Mouse (Mus musculus) c-Kit-positive CD71-positive TER-119-positive erythroid progenitor cells, embryonic 14.5 days (primary cell): ENCODE measurements around the gene Nup210l.

Experiments used
- DNase-seq: peaks from one replicate; pipeline ENCODE4 v3.0.0-alpha.2; 2013; ENCODE audit warnings: low spot score

Nup210l gene

DNA sequence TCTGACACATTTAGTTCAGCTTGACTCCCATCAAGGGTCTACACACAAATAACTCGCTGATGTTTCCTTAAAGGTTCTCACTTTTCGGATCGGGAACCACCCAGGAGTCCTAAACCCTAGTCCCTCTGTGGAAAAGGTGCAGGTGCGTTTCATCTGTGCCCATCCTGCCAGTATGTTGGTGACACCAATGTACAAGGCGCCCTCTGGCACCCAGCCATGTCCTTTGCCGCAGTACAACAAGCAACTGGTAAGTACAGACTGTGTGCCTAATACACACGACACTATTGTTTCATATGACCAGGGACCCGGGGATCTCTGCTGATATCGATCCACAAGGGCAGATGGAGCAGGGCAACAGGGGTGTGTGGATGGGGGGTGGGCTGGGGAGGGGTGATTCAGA lies 55.8 kb downstream of the Nup210l start:
- no peak for DNase-seq

DNA sequence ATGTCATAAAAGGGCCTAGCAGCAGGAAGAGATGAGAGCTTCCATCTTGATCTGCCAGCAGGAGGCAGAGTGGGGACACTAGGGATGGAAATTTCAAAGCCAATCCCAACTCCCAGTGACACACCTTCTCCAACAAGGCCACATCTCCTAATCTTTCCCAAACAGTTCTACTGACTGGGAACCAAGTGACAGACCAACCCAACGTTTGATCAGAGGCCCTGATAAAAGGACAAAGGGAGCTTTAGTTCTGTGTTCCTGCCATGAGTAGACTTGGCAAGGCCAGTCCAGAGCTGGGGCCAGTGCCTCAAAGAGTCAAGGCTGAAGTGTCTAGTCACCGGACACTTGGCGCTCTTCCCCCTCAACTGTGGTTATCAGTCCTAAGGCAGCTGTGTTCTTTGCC lies 57.6 kb downstream of the Nup210l start:
- DNase-seq, result no peak

DNA sequence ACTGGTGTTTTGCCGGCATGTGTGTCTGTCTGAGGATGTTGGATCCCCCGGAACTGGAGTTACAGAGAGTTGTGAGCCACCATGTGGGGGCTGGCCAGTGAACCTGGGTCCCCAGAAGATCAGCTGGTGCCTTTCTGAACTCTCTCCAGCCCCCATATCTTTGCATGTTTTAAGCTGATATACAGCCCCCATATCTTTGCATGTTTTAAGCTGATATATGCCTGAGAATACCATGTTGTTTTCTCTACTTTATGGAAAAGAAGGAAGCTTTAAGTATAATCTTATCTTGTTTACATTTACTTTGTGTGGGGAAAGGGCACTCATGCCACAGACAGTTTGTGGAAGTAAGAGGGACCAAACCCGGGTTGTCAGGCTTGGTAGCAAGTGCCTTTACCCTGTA lies 75.6 kb downstream of the Nup210l start:
- DNase-seq, result no peak

DNA sequence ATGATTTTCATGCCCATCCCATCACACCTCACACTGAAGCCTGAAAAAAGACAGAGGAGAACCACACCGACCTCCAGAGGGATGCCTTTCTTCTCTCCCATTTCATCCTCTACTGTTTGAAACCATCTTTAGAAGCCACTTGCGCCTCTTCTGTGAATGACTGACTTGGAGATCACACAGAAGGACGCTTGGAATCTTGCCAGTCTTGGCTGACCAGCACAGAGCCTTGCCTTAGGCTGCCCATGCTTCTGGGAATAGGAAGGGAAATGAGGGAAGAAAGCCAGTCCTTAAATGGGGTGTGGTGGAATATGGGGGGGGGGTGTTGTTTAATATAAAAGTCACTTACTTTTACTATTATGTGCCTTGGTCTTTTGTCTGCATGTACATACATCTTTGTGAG lies 79.6 kb downstream of the Nup210l start:
- DNase-seq, result no peak

DNA sequence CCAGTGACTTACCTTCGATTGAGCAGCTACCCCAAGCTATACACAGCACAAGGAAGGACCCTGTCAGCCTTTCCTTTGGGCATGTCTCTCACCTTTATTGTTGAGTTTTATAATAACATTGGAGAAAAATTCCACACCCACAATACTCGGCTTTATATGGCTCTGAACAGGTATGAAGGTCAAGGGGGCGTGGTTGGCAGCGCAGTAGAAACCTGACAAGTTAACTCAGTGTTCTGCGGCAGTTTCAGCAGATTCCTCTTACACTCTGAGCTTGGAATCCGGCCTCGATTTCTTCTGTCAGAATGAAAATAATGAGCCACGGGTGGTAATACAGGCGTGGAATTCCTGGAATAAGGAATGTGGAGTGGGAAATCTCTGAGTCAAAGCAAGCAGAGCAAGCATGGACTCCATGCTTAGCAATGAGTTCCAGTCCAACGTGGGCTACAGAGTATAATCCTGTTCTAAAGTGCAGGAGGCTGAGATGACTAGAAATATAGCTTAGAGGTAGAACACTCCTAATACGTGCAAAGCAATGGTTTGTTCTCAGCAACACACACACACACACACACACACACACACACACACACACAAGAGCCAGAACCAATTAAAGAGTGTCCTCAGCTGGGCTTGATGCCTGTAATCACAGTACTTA lies 87.1 kb downstream of the Nup210l start:
- no peak for DNase-seq

DNA sequence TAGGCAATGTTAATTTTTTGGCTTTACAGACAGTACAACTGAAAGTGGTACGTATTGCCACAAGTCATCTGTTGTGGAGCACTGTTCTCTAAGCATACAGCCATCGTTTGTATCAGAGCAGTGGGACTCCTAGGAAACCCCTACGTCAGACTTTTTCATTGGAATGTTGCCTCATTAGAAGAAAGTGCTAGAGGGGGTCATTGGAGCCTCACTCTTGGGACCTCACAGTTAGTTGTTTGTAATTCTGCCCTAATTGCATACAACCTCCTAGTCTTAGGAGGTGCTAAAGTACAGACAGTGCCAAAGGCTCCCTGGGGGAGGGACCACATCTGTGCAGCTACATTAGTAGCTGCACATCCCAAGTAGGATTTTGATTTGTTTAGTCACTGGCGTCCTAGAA lies 90.8 kb downstream of the Nup210l start:
- DNase-seq, result no peak

DNA sequence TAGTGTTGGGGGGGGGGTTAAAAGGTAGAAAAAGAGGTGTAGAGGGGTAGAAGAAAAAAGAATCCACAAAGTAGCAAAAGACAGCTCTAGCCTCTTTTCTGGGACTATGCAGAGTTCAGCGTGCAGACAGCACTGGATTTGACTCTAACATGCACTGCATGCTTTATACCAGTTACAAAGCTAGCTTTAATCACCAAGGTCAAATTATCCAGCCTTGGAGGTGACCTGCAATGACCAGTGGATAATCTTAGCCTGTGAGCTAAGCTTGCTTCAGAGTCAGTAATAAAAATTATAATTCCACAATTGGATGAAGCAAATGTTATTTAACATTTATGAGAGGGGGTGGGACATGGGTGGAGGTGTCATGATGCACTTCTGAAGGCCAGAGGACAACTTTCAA lies 91.7 kb downstream of the Nup210l start:
- no peak for DNase-seq

DNA sequence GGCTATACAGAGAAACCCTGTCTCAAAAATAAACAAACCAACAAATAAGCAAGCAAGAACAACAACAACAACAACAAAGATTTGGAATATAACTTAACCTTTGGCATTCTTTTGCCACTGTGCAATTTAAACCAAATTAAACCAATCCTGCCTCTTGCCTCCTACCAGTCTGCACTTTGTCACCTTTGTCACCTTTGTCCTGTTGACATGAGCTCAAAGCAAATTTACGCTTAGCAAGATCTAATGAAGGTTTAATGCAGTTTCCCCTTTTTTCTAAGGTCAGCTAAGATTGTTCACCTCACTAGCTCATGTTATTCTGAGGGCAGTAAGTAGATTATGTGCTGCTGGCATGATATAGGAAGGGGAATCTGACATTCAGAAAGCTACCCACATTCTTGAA lies 93.6 kb downstream of the Nup210l start:
- DNase-seq, result no peak

DNA sequence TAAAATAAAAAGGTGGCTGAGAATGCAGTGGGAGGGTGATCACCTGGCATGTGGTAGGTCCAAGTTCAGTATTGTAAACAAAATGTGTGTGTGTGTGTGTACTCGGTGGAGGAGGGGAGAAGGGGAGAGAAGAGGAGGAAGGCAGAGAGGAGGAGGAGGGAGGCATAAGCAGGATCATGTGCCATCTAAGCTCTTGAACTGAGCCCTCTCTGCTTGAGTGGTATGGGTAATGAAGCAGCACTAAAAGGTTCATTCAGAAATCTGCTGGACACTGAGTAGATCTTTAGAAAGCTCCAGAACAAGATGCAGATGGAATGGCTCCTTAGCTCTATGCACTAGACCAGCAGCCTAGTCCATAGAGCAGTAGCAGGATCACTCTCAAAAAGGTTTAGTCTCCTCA lies 99.0 kb downstream of the Nup210l start:
- DNase-seq, result no peak

DNA sequence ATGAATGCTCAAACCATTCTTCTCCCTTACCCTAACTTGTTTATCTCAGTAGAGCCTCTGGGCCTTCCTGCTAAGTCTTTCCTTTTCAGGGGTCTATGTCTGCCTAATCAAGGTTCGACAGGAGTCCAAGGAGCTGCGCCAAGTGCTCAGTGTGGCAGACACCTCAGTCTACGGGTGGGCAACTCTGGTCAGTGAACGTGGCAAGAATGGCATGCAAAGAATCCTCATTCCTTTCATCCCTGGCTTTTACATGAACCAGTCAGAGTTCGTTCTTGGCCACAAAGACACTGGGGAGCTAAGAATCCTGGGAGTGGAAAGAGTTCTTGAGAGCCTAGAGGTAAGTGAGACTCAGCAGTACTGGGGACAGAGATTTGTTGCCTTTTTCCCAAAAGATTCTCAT lies 99.7 kb downstream of the Nup210l start:
- DNase-seq, result no peak

DNA sequence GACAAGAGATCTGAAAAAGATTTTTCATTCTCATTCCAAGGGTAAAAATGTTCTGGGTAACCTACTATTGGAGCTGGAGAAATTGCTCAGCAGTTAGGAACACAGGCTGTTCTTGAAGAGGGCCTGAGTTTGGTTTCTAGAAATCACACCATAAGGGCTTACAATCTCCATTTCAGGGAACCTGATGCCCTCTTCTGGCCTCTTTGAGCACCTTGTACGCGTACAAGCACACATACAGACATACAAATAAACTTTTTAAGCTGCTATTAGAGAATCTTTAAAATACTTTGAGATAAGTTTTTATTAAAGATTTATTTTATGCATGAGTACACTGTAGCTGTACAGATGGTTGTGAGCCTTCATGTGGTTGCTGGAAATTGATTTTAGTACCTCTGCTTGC lies 100.7 kb downstream of the Nup210l start:
- DNase-seq, result no peak

DNA sequence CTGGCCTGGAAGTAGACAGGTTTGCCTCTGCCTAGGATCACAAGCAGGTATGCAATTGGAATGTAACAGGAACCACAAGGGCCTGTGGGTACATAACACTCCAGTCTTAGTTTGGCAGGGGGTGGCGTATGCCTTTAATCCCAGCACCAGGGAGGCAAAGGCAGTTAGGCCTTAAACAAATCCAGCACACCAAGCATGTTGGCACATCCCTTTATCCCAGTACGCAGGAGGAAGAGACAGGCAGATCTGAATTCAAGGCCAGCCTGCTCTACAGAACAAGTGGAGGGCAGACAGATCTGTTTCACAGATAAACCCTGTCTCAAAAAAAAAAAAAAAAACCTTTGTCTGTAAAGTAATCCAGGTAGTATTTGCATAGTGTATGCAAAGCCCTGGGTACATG lies 104.7 kb downstream of the Nup210l start:
- DNase-seq, result no peak

DNA sequence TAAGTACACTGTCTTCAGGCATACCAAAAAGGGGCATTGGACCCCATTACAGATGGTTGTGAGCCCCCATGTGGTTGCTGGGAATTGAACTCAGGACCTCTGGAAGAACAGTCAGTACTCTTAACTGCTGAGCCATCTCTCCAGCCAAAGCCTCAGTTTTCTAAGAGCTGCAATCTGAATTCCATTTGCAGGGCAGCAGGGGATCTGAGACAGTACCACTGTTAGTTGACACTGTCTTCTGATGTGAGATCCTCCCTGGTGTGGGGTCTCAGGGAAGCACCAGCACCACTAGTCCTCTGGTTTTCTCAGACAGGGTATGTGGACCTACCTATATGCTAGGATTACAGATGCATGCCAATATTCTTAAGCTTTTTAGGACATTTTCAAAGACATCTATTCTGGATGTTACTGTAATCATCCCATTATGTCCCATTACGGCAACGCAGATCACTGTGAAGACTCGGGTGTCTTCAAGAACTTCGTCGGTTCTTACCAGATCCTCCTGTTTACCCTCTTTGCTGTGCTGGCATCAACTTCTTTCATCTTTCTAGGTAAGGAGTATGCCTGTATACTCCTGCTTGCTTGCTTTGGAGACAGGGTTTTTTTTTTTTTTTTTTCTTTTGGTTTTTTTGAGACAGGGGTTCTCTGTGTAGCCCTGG lies 106.1 kb downstream of the Nup210l start:
- DNase-seq, result no peak

DNA sequence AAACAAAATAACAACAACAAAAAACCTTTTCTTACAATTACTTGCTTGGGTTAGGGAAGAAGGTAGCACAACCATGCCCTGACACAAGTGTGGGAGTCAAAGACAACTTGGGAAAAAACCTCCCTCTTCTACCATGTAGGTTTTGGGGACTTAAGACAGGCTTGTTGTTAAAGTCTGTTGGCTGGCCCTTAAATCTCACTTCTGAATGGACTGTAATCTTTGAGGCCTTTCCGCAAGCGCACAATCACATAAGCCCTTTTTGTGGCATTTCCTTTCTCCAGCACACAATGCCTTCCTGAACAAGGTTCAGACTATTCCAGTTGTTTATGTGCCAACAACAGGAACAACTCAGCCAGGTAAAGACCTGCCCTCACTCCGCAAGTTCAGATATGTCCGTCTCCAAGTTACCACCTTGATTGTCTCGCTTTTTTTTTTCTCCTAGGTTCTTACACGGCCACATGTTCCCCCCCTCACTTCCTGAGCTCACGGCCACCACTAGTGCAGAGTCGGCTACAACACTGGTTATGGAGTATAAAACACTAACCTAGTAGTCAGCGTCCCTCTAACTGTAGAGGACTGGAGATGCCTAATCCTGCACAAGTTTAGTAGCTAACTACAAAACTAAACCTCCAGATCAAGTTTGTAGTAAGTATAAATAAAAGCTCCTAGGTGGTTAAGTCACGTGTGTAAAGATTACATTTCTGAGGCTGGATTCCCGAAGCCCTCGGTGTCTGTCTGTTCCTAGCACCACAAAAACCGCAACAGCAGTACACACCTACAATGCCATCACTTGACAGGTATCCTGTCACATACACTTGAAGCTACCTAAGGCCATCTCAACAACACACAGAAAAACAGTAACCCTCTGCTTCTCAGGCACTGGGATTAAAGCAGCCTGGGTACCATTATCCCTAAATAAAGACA lies 107.8 kb downstream of the Nup210l start:
- no peak for DNase-seq

DNA sequence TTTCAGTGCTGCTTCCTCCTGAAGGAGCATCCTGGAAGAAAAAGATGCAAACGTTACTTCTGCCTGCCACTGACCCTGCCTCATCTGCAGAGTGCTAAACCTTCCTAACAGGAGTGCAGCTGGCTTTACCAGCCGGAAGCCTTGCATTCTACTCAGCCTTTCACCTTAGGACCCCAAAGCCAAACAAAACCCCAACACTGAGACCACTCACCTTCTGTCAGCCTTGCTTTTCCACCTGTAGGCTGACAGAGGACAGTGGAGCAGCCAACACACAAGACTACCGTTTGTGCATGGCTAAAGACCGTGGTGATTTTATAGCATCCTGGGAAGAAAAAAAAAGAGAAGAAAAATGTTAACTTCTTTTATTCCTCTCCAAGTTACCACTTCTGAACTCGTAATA lies 108.8 kb downstream of the Nup210l start:
- no peak for DNase-seq

DNA sequence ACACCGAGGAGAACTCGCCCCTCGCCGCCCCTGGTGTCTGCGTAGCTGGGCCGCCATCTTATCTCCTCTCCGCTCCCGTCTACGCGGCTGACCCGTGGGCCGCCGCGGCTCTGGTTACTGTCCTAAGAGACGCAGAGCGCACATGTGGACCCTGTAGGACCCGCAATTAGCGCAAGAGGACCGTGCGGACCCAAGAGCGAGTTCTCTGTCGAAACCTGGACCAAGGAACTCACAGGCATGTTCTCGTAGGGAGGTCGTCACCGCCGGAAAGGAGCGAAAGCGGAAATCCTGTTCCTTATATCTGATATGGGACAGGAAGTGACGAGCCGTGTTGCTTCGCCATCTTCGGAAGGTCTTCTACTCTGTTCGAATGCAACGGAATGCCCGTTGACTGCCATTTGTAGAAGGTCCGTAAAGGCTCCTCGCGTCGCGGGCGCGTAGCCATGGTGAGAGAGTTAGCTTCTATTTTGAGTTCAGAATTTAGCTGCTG lies 109.5 kb downstream of the Nup210l start, which contains the start of the genes Rps27 and Rab13:
Gene Rps27, minus strand, starts transcription at position 275 of the 490 bp plus-strand sequence.
Gene Rab13, plus strand, starts transcription at position 319 of the 490 bp plus-strand sequence.
- DNase-seq, result peak; percentile 91

DNA sequence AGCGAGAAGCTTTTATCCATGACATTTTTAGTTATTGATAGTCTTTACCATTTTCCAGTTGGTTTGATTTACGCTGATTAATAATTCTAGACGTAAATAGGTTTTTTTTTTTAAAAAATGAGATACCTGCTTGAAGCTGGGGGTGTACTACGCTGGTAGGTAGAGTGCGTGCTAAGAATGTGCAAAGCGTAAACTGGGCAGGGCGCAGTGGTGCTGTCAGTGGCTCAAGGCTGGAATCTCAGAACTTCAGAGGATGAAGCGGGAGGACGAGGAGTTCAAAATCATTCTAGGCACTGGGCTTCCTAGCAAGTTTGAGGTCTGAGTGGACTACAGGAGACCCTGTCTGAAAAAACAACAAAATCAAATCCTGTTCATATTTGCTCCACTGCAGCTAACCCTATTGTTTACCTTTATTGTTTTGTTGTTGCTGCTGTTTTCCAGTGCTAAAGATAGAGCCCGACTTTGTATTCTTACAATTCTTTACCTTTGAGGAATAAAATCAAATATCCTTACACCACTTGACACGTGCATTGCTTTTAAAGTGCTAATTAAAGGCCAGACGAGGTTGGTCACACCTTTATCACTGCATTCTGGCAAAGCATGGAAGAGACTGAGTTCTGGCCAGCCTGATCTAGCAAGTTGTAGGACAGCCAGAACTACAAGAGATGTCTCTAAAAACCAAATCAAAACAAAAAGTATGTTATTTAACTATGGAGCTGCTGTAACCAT lies 110.2 kb downstream of the Nup210l start:
- DNase-seq, result no peak

DNA sequence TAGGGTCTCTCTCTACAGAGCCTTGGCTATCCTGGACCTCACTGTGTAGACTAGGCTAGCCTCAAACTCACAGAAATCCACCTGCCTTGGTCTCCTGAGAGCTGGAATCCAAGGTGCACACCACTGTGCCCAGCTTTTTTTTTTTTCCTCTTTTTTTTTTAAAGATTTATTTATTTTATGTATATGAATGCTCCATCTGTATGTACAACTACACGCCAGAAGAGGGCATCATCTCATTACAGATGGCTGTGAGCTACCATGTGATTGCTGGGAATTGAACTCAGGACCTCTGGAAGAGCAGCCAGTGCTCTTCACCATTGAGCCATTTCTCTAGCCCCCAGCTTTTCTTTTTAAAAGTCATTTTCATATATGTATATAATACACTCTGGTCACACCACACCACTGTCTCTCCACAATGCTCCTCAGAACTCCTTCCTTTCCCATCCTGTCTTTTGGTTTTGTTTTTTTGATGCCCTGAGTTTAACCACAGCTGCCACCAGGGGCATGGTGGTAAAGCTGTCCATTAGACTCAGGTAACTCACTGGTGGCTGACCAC lies 112.0 kb downstream of the Nup210l start:
- DNase-seq, result no peak

DNA sequence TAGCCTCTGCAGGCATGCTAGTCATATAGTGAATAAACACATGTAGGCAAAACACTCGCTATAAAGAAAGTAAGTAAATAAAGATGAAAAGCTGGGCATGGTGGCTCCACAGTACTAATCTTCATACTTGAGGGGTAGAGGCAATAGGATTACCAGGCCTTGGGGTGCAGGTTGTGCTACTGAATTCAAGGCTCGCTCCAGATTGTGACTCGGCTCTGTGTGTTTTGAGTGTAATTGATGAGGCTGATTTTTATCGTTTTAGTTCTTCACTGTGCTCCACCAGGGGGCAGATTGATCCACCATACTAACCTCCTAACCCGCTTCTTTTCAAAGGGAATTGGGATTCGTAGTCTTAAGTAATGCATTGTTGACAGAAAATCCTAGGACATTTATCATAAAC lies 116.2 kb downstream of the Nup210l start:
- DNase-seq, result peak; percentile 62

DNA sequence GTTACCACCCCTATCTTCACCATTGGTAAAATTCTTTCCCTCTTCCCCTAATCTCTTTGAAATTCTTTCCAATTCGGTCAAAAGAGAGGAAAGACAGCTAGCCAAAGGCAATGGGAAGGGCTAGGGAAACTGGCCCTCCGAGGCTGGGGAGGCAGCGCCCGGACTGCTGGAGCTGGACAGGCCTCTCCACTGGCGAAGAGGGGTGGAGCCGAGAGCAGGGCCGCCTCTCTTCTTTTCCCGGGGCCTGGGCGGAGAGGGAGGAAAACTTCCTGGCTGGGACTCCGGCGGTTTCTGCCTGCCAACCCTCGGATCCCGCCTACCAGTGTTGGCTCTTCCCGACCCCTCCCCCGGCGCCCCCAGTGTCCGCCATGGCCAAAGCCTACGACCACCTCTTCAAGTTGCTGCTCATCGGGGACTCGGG lies 116.6 kb downstream of the Nup210l start:
- no peak for DNase-seq

DNA sequence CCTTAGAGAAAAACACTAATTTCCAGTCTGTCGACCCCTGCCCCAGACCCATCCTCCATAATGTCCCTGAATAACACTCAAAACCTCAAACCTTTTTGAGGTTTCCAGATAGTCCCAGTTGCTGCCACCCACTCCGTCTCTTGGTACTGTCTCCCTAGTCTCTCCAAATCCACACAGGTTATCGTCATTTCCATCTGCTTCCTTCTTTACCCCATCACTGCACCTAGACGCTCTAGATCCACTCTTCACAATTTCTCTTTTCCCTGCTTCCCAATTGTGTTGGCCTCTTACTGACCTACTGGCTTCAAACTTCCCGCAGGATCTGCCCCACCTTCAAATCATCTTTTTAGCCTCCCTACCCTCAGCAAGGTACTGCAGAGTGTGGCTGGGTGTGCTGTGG lies 117.2 kb downstream of the Nup210l start:
- DNase-seq, result no peak

DNA sequence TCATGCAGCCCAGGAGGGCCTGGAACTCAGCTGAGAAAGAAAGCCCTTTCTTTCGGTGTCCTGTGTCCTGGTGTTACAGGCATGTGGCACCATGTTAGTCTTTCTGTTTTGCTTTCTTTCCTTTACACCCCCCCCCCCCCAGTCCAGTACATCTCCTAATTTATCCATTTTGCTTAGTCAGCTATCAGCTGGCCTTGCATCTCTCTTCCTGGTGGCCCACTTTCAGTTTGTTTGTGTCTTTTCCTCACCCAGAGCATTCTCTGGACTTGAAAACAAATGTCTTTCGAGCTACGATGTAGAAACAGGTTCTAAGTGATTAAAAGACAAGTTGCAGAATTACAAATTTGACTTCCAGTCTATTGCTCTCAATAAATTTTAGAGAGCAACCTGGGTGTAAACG lies 118.5 kb downstream of the Nup210l start:
- no peak for DNase-seq
